Mouse (Mus musculus): ENCODE results near the gene Dad1. TPM values are rescaled to one million over a fixed set of nuclear protein-coding genes. Genes with fewer than 3 reads are reported as not detected.

Dad1 gene
- polyA plus RNA-seq, 1 experiment from 2014 or later, result 243 TPM

DNA sequence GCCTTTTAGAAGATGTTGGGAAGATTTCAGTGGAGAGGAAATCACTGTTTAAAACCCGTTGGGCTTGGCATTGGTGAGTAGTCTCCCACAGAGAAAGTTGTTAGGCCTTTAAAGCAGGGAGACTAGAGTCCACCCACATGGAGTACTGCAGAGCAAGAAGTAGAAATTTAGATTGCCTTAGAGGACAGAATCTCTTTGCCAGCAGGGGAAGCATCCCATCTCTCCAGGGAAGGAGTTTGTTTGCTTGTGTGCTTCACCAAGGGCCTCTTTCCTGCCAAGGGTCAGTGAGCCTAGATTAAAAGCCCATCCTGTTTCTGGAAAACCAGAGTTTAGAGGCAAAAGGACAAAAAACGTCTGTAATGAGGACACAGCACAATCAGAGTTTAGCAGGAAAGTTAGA lies 39.4 kb downstream of the Dad1 start:
- Histone ChIP-seq H3K9ac (no peak overlapping the region), H3K4me2 (no peak overlapping the region), H3K4me1 (replicated peaks) (no peaks in the 10 kb centered on the region), H3K4me3 (replicated peaks) (no peak overlapping the region), H3K36me3 (no peaks in the 10 kb centered on the region), H3K27ac (no peak overlapping the region), H3K27me3 (peaks cover 6% of the 10 kb centered on the region), H3K9me3 (replicated peaks) (no peaks in the 10 kb centered on the region)
- ATAC-seq (ENCODE audit: low read depth) (no peak), DNase-seq (no peak)
- WGBS (ENCODE audit: insufficient replicate concordance), result 24% methylated on average over 2 of the region's 2 CpGs

DNA sequence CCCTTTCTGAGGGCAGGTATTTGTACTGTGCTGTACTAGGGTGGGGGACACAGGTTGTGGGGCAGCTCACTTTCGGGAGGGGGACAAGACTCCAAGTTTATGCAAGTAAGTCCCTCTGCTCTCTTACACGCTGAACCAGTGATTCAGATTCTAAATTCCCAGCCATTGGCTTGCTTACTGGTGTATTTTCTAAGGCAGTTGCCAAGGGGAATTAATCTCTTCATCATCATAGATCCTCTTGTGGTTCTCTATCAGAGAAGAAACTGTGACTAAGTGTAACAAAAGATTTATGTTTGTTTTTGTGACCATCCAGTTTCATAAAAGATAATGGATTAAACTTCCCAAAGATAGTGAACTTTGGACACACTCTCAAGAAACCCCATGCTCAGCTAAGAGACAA lies 40.2 kb downstream of the Dad1 start:
- ATAC-seq (ENCODE audit: low read depth), result no peak
- 63% methylated on average over 2 of the region's 2 CpGs for WGBS (ENCODE audit: insufficient replicate concordance)
- no peaks in the 10 kb centered on the region; the same call in 1 of the 2 replicates for H3K27me3 ChIP-seq

DNA sequence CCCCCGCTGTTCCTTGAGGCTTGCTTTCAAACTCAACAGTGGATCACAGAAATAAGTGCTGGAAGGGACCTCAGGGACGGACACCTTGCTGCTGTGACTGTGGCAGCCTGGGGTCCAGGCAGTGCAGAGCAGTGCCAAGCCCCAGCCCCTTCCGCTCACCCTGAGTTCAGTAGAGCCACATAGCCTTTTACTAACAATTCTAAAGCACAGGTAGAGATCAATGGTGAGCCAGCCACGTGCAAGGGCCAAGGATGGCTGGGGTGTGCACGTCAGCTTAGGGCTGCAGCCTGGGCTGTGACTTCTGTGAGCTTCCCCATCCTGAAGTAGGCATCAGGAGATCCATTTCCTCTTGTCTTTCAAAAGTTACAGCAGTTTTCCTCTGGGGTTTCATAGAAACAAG lies 42.1 kb downstream of the Dad1 start:
- H3K27ac ChIP-seq, result no peak overlapping the region
- H3K36me3 ChIP-seq, result no peaks in the 10 kb centered on the region
- H3K4me2 ChIP-seq, result no peak overlapping the region
- peaks cover 4% of the 10 kb centered on the region; the same call in 1 of the 2 replicates for H3K27me3 ChIP-seq
- no peak overlapping the region for H3K4me3 ChIP-seq (replicated peaks)
- H3K4me1 ChIP-seq (replicated peaks), result peaks cover 21% of the 10 kb centered on the region
- H3K9ac ChIP-seq, result no peak overlapping the region
- ATAC-seq (ENCODE audit: low read depth), result no peak
- no peak for DNase-seq
- WGBS (ENCODE audit: insufficient replicate concordance), result 65% methylated on average over 5 of the region's 5 CpGs
- no peaks in the 10 kb centered on the region for H3K9me3 ChIP-seq (replicated peaks)

More for the DNA sequence above, 40.2 kb downstream of the Dad1 start:
- peaks cover 2% of the 10 kb centered on the region for H3K4me1 ChIP-seq (replicated peaks)
- no peak overlapping the region for H3K9ac ChIP-seq
- H3K9me3 ChIP-seq (replicated peaks), result no peaks in the 10 kb centered on the region
- DNase-seq, result no peak
- no peaks in the 10 kb centered on the region for H3K36me3 ChIP-seq
- H3K4me2 ChIP-seq, result no peak overlapping the region
- H3K4me3 ChIP-seq (replicated peaks), result no peak overlapping the region
- H3K27ac ChIP-seq, result no peak overlapping the region

DNA sequence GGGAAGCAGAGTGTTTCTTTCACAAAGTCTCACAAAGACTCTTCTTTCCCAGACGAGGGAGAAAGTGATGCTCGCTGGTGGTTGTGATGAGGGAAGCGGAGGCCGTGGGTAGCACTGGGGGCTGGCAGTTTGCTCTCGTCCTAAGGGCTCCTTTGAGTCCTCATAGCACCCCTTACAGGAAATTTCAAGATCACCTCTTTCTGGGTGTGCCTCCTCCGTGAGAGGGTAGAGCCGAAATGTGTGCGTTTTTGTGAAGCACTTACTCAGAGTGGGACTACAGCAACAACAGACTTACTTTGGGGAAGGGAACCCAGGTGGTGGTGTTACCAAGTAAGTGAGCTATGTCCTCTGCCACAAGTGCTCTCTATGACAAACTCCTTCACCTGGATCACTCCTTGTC lies 42.7 kb downstream of the Dad1 start:
- no peaks in the 10 kb centered on the region for H3K36me3 ChIP-seq
- no peak overlapping the region for H3K4me2 ChIP-seq
- DNase-seq (no peak), ATAC-seq (ENCODE audit: low read depth) (no peak)
- H3K27ac ChIP-seq, result no peak overlapping the region
- H3K9ac ChIP-seq, result no peak overlapping the region
- H3K9me3 ChIP-seq (replicated peaks), result no peaks in the 10 kb centered on the region
- 72% methylated on average over 8 of the region's 8 CpGs for WGBS (ENCODE audit: insufficient replicate concordance)
- H3K4me3 ChIP-seq (replicated peaks), result no peak overlapping the region
- H3K27me3 ChIP-seq, result peaks cover 4% of the 10 kb centered on the region; the same call in 1 of the 2 replicates
- peaks cover 27% of the 10 kb centered on the region for H3K4me1 ChIP-seq (replicated peaks)

DNA sequence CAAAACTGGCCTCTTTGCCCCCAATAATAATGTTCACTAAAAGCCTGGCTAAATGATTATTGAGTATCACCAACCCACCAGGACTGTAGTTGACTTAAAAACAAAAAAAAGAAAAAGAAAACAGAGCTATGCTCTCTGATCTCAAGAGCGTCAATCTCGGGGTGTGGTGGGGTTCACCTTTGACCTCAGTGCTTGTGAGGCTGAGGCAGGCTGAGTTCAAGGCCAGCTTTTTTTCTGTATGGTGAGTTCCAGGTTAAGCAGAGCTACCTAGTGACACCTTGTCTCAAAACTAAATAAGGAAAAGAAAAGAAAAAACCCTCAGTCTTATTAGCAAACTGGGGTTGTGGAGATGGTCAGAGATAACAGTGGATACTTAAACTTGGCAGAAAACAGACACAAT lies 43.5 kb downstream of the Dad1 start:
- 82% methylated on average over 2 of the region's 2 CpGs for WGBS (ENCODE audit: insufficient replicate concordance)
- no peaks in the 10 kb centered on the region for H3K36me3 ChIP-seq
- ATAC-seq (ENCODE audit: low read depth), result no peak

DNA sequence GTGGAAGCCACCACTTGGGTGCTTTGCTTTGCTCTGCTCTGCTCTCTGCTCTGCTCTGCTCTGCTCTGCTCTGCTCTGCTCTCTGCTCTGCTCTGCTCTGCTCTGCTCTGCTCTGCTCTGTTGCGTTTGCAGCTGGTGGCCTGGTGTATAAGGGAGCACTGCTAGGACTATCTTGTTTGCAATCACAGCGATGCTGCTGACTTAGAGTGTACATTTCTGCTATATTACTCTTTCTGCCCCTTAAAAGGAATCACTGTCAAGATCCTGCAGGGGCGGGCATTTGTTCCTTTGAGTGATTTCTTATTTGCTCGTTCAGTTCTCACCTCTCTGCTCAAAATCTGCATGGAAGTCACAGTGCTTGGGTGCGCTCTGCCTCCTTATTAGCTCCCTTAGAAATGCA lies 44.0 kb downstream of the Dad1 start:
- Histone ChIP-seq H3K4me3 (replicated peaks) (no peak overlapping the region), H3K27ac (no peak overlapping the region), H3K9ac (no peak overlapping the region), H3K9me3 (replicated peaks) (no peaks in the 10 kb centered on the region), H3K36me3 (no peaks in the 10 kb centered on the region), H3K4me2 (no peak overlapping the region), H3K27me3 (peaks cover 4% of the 10 kb centered on the region; the same call in 1 of the 2 replicates), H3K4me1 (replicated peaks) (peaks cover 38% of the 10 kb centered on the region)
- ATAC-seq (ENCODE audit: low read depth) (no peak), DNase-seq (no peak)
- 70% methylated on average over 5 of the region's 5 CpGs for WGBS (ENCODE audit: insufficient replicate concordance)

More for the DNA sequence above, 43.5 kb downstream of the Dad1 start:
- no peak overlapping the region for H3K4me3 ChIP-seq (replicated peaks)
- peaks cover 4% of the 10 kb centered on the region; the same call in 1 of the 2 replicates for H3K27me3 ChIP-seq
- H3K27ac ChIP-seq, result no peak overlapping the region
- H3K9ac ChIP-seq, result no peak overlapping the region
- DNase-seq, result no peak
- H3K4me2 ChIP-seq, result no peak overlapping the region
- H3K4me1 ChIP-seq (replicated peaks), result peaks cover 34% of the 10 kb centered on the region
- H3K9me3 ChIP-seq (replicated peaks), result no peaks in the 10 kb centered on the region

DNA sequence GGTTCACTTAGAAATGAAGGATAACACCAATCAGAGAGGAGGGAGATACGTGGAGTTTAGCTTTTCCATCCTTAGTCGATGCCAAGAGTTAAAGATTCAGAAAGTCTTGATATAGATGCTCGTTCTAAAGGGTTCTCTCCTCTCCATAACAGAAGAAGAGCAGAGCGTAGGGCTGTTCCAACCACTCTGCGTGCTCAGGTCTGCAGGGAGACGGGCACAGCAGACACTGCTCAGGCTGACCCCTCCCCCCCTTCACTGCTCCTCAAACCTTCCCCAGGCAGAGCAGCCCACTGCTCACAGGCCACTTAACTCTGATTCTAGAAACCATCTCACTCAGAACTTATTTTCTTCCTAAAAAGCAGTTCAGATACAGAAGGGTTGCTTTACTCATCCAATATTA lies 45.2 kb downstream of the Dad1 start:
- H3K9ac ChIP-seq, result no peak overlapping the region
- WGBS (ENCODE audit: insufficient replicate concordance), result 78% methylated on average over 6 of the region's 6 CpGs
- DNase-seq, result no peak
- ATAC-seq (ENCODE audit: low read depth), result no peak
- no peaks in the 10 kb centered on the region for H3K9me3 ChIP-seq (replicated peaks)
- H3K4me2 ChIP-seq, result no peak overlapping the region
- peaks cover 50% of the 10 kb centered on the region for H3K4me1 ChIP-seq (replicated peaks)
- H3K27ac ChIP-seq, result no peak overlapping the region
- peaks cover 4% of the 10 kb centered on the region; the same call in 1 of the 2 replicates for H3K27me3 ChIP-seq
- no peak overlapping the region for H3K4me3 ChIP-seq (replicated peaks)
- no peaks in the 10 kb centered on the region for H3K36me3 ChIP-seq

DNA sequence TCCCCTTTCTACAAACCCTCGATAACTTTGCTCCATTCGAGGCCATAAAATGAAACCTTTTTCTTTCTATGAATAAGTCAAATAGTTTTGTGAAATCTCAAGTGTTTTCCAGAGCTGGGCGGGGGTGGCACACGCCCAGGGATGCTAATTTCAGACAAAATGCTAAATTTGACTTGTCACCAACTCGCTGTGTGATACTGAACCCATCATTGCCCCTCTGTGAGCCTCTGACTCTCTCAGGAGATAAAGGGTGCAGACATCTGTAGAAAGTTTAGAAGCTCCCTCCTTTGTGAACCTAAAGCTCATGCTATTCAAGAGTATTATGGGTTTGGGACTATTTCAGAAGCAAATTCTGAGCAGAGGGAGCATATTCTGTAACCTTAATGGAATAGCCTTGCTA lies 46.0 kb downstream of the Dad1 start:
- H3K4me1 ChIP-seq (replicated peaks), result peaks cover 57% of the 10 kb centered on the region
- H3K9ac ChIP-seq, result no peak overlapping the region
- no peak for DNase-seq
- peaks cover 4% of the 10 kb centered on the region; the same call in 1 of the 2 replicates for H3K27me3 ChIP-seq
- ATAC-seq (ENCODE audit: low read depth), result peak; percentile 61
- H3K4me3 ChIP-seq (replicated peaks), result no peak overlapping the region
- no peaks in the 10 kb centered on the region for H3K36me3 ChIP-seq
- 55% methylated on average over 5 of the region's 5 CpGs for WGBS (ENCODE audit: insufficient replicate concordance)
- no peaks in the 10 kb centered on the region for H3K9me3 ChIP-seq (replicated peaks)
- H3K4me2 ChIP-seq, result peak overlapping the region; percentile 16; the same call in 1 of the 2 replicates
- peak overlapping the region; percentile 52 for H3K27ac ChIP-seq

DNA sequence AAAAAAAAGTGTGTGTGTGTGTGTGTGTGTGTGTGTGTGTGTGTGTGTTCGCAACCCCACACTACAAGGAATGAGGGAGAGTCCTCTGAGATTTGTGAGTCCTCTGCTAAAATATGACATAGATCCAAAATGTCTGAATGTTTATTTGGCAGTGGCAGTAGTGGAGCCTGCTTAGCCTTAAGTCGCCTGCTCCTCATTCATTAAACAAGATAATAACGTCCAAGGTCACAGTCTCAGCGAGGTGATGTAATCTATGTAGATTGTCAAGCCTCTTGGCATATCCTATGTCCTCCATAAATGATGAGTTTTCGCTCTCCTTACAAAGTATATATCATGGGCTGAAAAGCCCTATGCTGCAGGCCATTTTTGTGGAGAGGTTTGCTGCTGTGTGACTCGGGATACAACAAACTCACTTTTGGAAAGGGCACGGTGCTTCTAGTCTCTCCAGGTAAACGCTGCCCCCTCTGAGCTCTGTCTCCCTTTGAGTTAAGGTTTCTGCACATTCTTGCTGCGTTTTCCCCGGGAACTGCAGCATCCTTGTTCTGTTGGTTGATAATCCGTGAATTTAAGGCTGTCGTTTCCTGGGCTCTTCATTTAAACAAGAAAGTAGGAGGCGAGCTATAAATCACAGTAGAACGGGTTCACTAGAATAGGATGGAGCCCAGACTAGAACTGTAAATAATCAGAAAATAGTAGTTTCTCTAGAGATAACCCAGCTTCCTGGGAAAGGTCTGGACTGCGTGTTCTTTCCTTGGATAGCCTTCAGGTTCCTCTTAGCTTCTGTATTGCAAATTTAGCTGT lies 47.0 kb downstream of the Dad1 start:
- 61% methylated on average over 15 of the region's 15 CpGs for WGBS (ENCODE audit: insufficient replicate concordance)
- Histone ChIP-seq H3K9me3 (replicated peaks) (no peaks in the 10 kb centered on the region), H3K4me3 (replicated peaks) (no peak overlapping the region), H3K9ac (no peak overlapping the region), H3K27me3 (peaks cover 4% of the 10 kb centered on the region; the same call in 1 of the 2 replicates), H3K36me3 (no peaks in the 10 kb centered on the region), H3K4me1 (replicated peaks) (peaks cover 57% of the 10 kb centered on the region), H3K4me2 (no peak overlapping the region), H3K27ac (peak overlapping the region; percentile 52)
- ATAC-seq (ENCODE audit: low read depth) (no peak), DNase-seq (no peak)

DNA sequence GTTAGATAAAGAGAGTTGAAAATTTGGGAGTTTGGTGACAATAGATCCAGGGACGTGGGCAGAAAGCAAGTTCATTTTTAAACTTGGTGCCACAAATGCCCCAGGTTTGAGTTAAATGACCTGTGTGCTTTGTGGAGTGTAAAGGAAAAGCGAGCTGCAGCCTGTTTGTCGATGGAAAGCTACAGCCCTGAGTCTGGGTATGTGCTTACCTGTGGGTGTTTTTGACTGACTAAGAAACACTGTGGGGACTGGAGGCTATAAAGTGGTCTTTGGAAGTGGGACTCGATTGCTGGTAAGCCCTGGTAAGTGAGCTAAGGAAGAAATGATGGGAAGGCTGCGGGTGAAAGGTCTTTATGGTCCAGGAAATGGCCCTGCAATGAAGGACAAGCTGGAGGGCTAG lies 47.6 kb downstream of the Dad1 start:
- WGBS (ENCODE audit: insufficient replicate concordance), result 71% methylated on average over 5 of the region's 5 CpGs
- no peaks in the 10 kb centered on the region for H3K9me3 ChIP-seq (replicated peaks)
- no peak overlapping the region for H3K4me2 ChIP-seq
- no peak overlapping the region for H3K9ac ChIP-seq
- H3K27ac ChIP-seq, result peak overlapping the region; percentile 42; the same call in 1 of the 2 replicates
- no peaks in the 10 kb centered on the region for H3K36me3 ChIP-seq
- H3K4me1 ChIP-seq (replicated peaks), result peaks cover 57% of the 10 kb centered on the region
- peaks cover 4% of the 10 kb centered on the region; the same call in 1 of the 2 replicates for H3K27me3 ChIP-seq
- no peak overlapping the region for H3K4me3 ChIP-seq (replicated peaks)
- no peak for ATAC-seq (ENCODE audit: low read depth)
- no peak for DNase-seq

DNA sequence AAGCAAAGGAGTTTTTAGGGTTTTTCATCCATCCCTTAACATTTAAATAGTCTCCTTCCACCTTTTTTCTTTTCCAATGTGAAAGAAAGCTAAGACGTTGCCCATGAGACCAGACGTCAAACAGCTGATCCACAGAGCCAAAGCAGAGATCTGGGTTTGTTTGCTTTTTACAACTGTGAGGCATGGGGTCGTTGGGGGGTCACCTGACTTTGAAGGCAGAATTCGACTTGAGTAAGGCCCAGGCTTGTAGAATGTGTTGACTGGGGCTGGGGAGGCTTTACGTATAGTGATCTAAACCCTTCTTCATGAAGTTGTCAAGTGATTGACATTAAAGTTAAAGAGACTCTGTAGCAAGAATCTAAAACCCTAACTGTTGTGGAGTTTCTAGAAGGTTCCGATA lies 48.0 kb downstream of the Dad1 start:
- ATAC-seq (ENCODE audit: low read depth) (no peak), DNase-seq (no peak)
- H3K9ac ChIP-seq, result no peak overlapping the region
- H3K4me2 ChIP-seq, result no peak overlapping the region
- H3K4me1 ChIP-seq (replicated peaks), result peaks cover 57% of the 10 kb centered on the region
- H3K27ac ChIP-seq, result no peak overlapping the region
- no peak overlapping the region for H3K4me3 ChIP-seq (replicated peaks)
- 0 out of 2 replicates have a peak, but pooled peaks cover 4% of the 10 kb centered on the region for H3K27me3 ChIP-seq
- H3K9me3 ChIP-seq (replicated peaks), result no peaks in the 10 kb centered on the region
- WGBS (ENCODE audit: insufficient replicate concordance), result 61% methylated on average over 6 of the region's 6 CpGs
- no peaks in the 10 kb centered on the region for H3K36me3 ChIP-seq

DNA sequence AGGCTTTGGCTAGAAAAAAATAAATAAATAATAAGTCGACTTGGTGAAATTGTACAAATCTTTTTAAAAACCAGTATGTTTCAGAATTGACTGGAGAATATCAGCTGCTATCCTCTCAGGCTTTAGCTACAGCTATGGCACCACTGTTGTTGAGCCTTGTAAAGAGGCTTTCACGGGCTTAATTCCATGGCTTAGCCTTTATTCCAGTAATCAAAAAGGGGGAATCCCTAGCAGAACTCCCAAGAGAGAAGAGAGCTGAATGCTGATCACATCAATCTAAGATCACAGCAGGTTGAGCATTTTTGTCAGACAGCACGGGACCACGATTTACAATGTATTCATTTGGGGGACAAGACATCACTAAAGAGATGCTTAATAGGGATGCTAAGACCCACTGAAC lies 49.1 kb downstream of the Dad1 start:
- H3K9me3 ChIP-seq (replicated peaks), result no peaks in the 10 kb centered on the region

More for the DNA sequence above, 49.1 kb downstream of the Dad1 start:
- peaks cover 57% of the 10 kb centered on the region for H3K4me1 ChIP-seq (replicated peaks)
- DNase-seq (no peak), ATAC-seq (ENCODE audit: low read depth) (no peak)
- peak overlapping the region; percentile 42 for H3K4me2 ChIP-seq
- H3K27me3 ChIP-seq, result 0 out of 2 replicates have a peak, but pooled peaks cover 4% of the 10 kb centered on the region
- H3K27ac ChIP-seq, result peak overlapping the region; percentile 14
- H3K36me3 ChIP-seq, result no peaks in the 10 kb centered on the region
- H3K9ac ChIP-seq, result no peak overlapping the region
- no peak overlapping the region for H3K4me3 ChIP-seq (replicated peaks)
- WGBS (ENCODE audit: insufficient replicate concordance), result 55% methylated on average over 4 of the region's 4 CpGs
